Mouse (Mus musculus) lung, embryonic 16.5 days (tissue): ENCODE data around the gene Plod2. TPM values are rescaled to one million over a fixed set of nuclear protein-coding genes. Genes with fewer than 3 reads are reported as not detected.

ENCODE experiments used
- ATAC-seq: fragments of 200-750 bp; cut with Nextera tagmentation; 2 replicates; pipeline ENCODE4 v1.8.0; 2017; ENCODE audit warnings: low read depth, mild to moderate bottlenecking, moderate library complexity
- H3K27ac ChIP-seq: fragments of 300-500 bp; sonication (generic); 2 replicates; pipeline ENCODE4 v1.5.1; 2014; ENCODE audit warnings: mild to moderate bottlenecking, control low read depth, low read length
- H3K27me3 ChIP-seq: fragments of 300-500 bp; sonication (generic); 2 replicates; pipeline ENCODE4 v1.6.1; 2014; ENCODE audit warnings: low read depth, low read length, mixed read lengths; ENCODE audit not compliant: control insufficient read depth, insufficient read depth
- H3K36me3 ChIP-seq: fragments of 300-500 bp; sonication (generic); 2 replicates; pipeline ENCODE4 v1.6.1; 2014; ENCODE audit warnings: low read length; ENCODE audit not compliant: control insufficient read depth, insufficient read depth
- H3K4me1 ChIP-seq: fragments of 300-500 bp; sonication (generic); replicated peaks from 2 replicates; pipeline ENCODE4 v1.6.1; 2014; ENCODE audit warnings: low read length, mixed read lengths; ENCODE audit not compliant: control insufficient read depth, insufficient read depth
- H3K4me2 ChIP-seq: fragments of 300-500 bp; sonication (generic); 2 replicates; pipeline ENCODE4 v1.6.1; 2014; ENCODE audit warnings: low read depth, low read length, control low read depth
- H3K4me3 ChIP-seq: fragments of 300-500 bp; sonication (generic); 2 replicates; pipeline ENCODE4 v1.5.1; 2014; ENCODE audit warnings: mild to moderate bottlenecking, low read length, control low read depth
- H3K9ac ChIP-seq: fragments of 300-500 bp; sonication (generic); 2 replicates; pipeline ENCODE4 v1.6.1; 2014; ENCODE audit warnings: low read length, control low read depth
- H3K9me3 ChIP-seq: fragments of 300-500 bp; sonication (generic); 2 replicates; pipeline ENCODE4 v1.6.1; 2016; ENCODE audit warnings: low read length; ENCODE audit not compliant: control insufficient read depth
- WGBS: fragments of 180-500 bp; shearing (Covaris S2); extraction: QIAGEN DNeasy Blood & Tissue Kit; methylation state at CpG from one replicate; pipeline ENCODE4 v1.1.7; 2014; 5-methylcytosine and 5-hydroxymethylcytosine counted together
- polyA plus RNA-seq: library from polyadenylated mRNA; unstranded; fragments of >200 nt; fragmentation: Nextera tagmentation; extraction: Ambion mirVana; gene quantifications from 2 replicates; pipeline ENCODE4 v1.2.1, GENCODE M21; 2015

The Plod2 gene
- polyA plus RNA-seq, 1 experiment from 2014 or later: 53.4 TPM

GRCm38 (mm10) chr9:92601551-92601950 lies 59.5 kb downstream of the Plod2 start:
- Histone ChIP-seq H3K4me2 (no peak overlapping the region), H3K4me3 (no peak overlapping the region), H3K36me3 (peaks cover 8% of the 10 kb centered on the region; the same call in 1 of the 2 replicates)

GRCm38 (mm10) chr9:92603541-92603940 lies 61.5 kb downstream of the Plod2 start:
- Histone ChIP-seq H3K27me3 (no peaks in the 10 kb centered on the region), H3K9ac (no peak overlapping the region), H3K4me1 (peaks cover 4% of the 10 kb centered on the region; the same call in 1 of the 2 replicates), H3K4me2 (no peak overlapping the region), H3K9me3 (no peaks in the 10 kb centered on the region), H3K27ac (no peak overlapping the region), H3K36me3 (peaks cover 5% of the 10 kb centered on the region), H3K4me3 (no peak overlapping the region)
- no peak for ATAC-seq
- 94% methylated on average over 4 of the region's 4 CpGs for WGBS

More at GRCm38 (mm10) chr9:92601551-92601950, 59.5 kb downstream of the Plod2 start:
- Histone ChIP-seq H3K4me1 (peaks cover 4% of the 10 kb centered on the region; the same call in 1 of the 2 replicates), H3K27me3 (no peaks in the 10 kb centered on the region), H3K27ac (no peak overlapping the region), H3K9me3 (no peaks in the 10 kb centered on the region), H3K9ac (no peak overlapping the region)
- WGBS: 76% methylated on average over 5 of the region's 5 CpGs
- no peak for ATAC-seq

- Histone ChIP-seq H3K36me3 (peaks cover 3% of the 10 kb centered on the region), H3K9ac (no peak overlapping the region), H3K9me3 (no peaks in the 10 kb centered on the region), H3K27ac (no peak overlapping the region), H3K27me3 (no peaks in the 10 kb centered on the region), H3K4me1 (no peaks in the 10 kb centered on the region), H3K4me3 (no peak overlapping the region), H3K4me2 (no peak overlapping the region)
- no peak for ATAC-seq
- 49% methylated on average over 9 of the region's 9 CpGs for WGBS
Observed at GRCm38 (mm10) chr9:92610628-92611267, 68.7 kb downstream of the Plod2 start.

DNA sequence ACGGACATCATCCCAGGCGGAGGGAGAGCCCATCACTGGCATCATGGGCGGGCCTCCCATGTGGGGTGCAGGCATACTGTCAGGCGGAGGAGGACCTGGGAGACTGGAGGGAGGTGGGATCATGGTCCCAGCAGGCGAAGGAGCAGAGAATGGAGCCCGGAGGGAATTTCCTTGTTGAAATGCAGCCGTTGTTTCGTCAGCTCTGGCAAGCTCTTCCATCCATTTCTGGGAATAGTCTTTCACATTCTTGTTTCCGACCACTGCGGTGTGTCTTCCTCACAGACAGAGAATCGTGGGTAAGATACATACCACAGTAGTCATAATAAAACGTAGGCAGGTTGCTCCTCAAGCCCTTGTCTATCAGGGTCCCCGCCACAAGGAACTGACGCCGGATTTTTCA lies 70.6 kb downstream of the Plod2 start:
- Histone ChIP-seq H3K9me3 (no peaks in the 10 kb centered on the region), H3K4me3 (no peak overlapping the region), H3K9ac (no peak overlapping the region), H3K27me3 (no peaks in the 10 kb centered on the region), H3K27ac (no peak overlapping the region), H3K36me3 (no peaks in the 10 kb centered on the region), H3K4me1 (no peaks in the 10 kb centered on the region), H3K4me2 (no peak overlapping the region)
- ATAC-seq: no peak
- 84% methylated on average over 15 of the region's 15 CpGs for WGBS

- H3K4me2 ChIP-seq: no peak overlapping the region
- no peak overlapping the region for H3K9ac ChIP-seq
- H3K27me3 ChIP-seq: no peaks in the 10 kb centered on the region
- peak; percentile 41; the same call in 1 of the 2 replicates for ATAC-seq
- no peak overlapping the region for H3K4me3 ChIP-seq
- no peak overlapping the region for H3K27ac ChIP-seq
- 34% methylated on average over 8 of the region's 8 CpGs for WGBS
- H3K36me3 ChIP-seq: no peaks in the 10 kb centered on the region
- H3K9me3 ChIP-seq: no peaks in the 10 kb centered on the region
- H3K4me1 ChIP-seq: no peaks in the 10 kb centered on the region
Observed at GRCm38 (mm10) chr9:92613206-92613605, 71.2 kb downstream of the Plod2 start.

DNA sequence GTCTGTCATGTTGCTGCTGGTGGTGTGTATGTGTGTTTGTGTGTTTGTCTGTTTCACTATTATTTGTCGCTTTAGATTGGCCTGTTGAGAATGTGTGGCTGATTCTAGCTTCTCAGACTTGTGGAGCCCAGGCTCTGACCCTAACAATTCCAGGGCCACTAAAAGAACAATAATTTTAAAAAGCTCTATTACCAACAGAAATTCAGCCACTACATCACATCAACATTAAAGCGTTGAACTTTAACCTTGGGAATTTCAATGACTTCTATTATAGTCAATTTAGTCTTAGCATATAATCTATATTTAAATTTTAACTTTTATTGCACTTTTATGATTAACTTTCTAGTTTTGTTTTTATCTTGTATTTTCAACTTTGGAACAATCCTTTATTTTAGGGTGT lies 74.4 kb downstream of the Plod2 start:
- no peaks in the 10 kb centered on the region for H3K36me3 ChIP-seq
- H3K4me1 ChIP-seq: no peaks in the 10 kb centered on the region
- ATAC-seq: no peak
- WGBS: 95% methylated on average over 2 of the region's 2 CpGs
- no peak overlapping the region for H3K4me3 ChIP-seq
- no peaks in the 10 kb centered on the region for H3K9me3 ChIP-seq
- H3K27me3 ChIP-seq: no peaks in the 10 kb centered on the region
- no peak overlapping the region for H3K9ac ChIP-seq
- H3K4me2 ChIP-seq: no peak overlapping the region
- no peak overlapping the region for H3K27ac ChIP-seq

DNA sequence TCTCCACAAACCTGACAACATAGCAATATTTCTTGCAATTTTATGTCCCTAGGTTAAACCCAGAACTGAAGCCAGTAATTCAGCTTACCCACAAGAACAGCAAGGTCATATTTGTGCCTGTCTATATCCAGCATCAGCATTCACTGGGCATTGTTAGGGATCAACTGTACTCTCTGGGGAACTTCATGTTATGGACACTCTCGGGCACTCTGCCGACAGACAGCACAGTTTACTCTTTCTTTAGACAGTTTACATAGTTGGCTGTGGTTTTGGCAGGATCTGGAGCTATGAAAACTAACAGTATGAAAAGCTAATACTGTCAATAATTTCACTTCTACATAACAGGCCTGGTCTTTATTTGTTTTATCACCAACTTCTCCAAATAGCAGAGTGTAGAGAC lies 75.4 kb downstream of the Plod2 start:
- peak; percentile 61; the same call in 1 of the 2 replicates for ATAC-seq
- 34% methylated on average over 2 of the region's 2 CpGs for WGBS
- Histone ChIP-seq H3K4me3 (no peak overlapping the region), H3K4me2 (no peak overlapping the region), H3K9me3 (no peaks in the 10 kb centered on the region), H3K36me3 (no peaks in the 10 kb centered on the region), H3K27me3 (no peaks in the 10 kb centered on the region), H3K27ac (no peak overlapping the region), H3K4me1 (no peaks in the 10 kb centered on the region), H3K9ac (no peak overlapping the region)

GRCm38 (mm10) chr9:92620088-92620487 lies 78.1 kb downstream of the Plod2 start:
- H3K9ac ChIP-seq: no peak overlapping the region
- 41% methylated on average over 1 of the region's 1 CpGs for WGBS
- no peak overlapping the region for H3K27ac ChIP-seq
- no peaks in the 10 kb centered on the region for H3K4me1 ChIP-seq
- H3K4me3 ChIP-seq: no peak overlapping the region
- no peak overlapping the region for H3K4me2 ChIP-seq
- H3K27me3 ChIP-seq: no peaks in the 10 kb centered on the region
- no peaks in the 10 kb centered on the region for H3K9me3 ChIP-seq
- no peaks in the 10 kb centered on the region for H3K36me3 ChIP-seq
- no peak for ATAC-seq

DNA sequence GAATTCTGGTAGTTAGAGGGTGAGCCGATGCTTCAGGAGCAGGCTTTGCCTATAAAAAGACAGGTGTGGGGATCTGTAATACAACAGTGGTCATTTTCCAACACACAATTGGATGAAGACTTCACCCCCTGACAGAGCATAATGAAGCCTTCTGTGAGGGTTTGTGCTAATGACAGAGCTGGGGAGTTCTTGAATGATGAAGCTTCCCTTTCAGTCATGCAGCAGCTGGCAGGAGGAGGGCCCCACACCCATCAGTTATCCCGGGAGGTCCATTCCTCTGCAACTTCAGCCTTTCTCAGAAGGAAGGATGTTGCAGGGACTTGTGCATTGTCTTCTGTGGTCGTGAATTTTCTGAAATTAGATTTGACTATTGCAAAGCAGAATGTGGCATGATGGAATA lies 79.2 kb downstream of the Plod2 start:
- H3K36me3 ChIP-seq: no peaks in the 10 kb centered on the region
- no peaks in the 10 kb centered on the region for H3K4me1 ChIP-seq
- no peak for ATAC-seq
- H3K27ac ChIP-seq: no peak overlapping the region
- H3K4me2 ChIP-seq: no peak overlapping the region
- H3K9me3 ChIP-seq: no peaks in the 10 kb centered on the region
- H3K4me3 ChIP-seq: no peak overlapping the region
- WGBS: 66% methylated on average over 3 of the region's 3 CpGs
- H3K9ac ChIP-seq: no peak overlapping the region
- H3K27me3 ChIP-seq: no peaks in the 10 kb centered on the region
